Comparison of ENCODE assay signal across 19 mouse cellular contexts in the genomic region with DNA sequence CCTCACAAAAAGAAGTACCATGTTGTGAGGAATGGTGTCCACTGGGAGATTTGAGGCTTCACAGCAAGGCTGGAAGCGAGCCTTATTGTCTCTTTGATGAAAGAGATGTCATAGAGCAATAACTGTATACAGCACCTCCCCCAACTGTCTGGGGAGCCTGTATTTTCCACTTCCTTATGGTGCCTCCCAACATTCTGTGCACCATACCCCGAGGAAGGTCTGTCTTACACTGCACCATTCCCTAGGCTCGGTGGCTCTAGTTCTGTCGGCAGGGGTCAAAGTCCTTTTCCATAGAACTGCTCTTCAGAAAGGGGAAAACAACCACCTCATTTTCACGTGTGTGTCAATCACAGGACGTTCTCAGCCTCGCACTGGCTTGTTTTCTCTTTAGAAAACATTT.
DNase-seq lines count a peak whose midpoint lies in the region; ATAC-seq and TF ChIP-seq lines count a peak whose summit lies in the region.
"Had no signal": no experiment of that assay in that cellular context is flagged by ENCODE, and none has a peak within 500 bp of the region (broad histone marks: within the 10 kb centered on the region; RNA-seq: fewer than 3 reads in every experiment).

No protein-coding gene starts in this region.

- no peaks in the 10 kb centered on the region for H3K9me3 ChIP-seq in intestine, embryonic 15.5 days
- no peaks in the 10 kb centered on the region for H3K9me3 ChIP-seq in intestine, postnatal 0 days (ENCODE audit: control insufficient read depth)
- H3K9me3 ChIP-seq: embryonic facial prominence, embryonic 13.5 days; embryonic facial prominence, embryonic 15.5 days; forebrain, embryonic 10.5 days; forebrain, embryonic 12.5 days had no signal

- intact Hi-C loops in gastrocnemius, postnatal 36 days (cut with DNase I) = no loop called here

- no peak for TF ChIP-seq CTCF in intestine, postnatal 0 days (IDR thresholded peaks at IDR 0.05; ENCODE audit: low read depth)

- H3K27ac ChIP-seq in intestine, embryonic 15.5 days = no peak overlapping the region
- H3K27ac ChIP-seq in intestine, postnatal 0 days (ENCODE audit: low read depth, low read length) = 0 out of 2 replicates have a peak overlapping the region, but pooled peaks have one; percentile 2
- H3K27ac ChIP-seq: embryonic facial prominence, embryonic 13.5 days; embryonic facial prominence, embryonic 15.5 days; forebrain, embryonic 10.5 days; forebrain, embryonic 12.5 days had no signal

- H3K9ac ChIP-seq in intestine, embryonic 15.5 days = no peak overlapping the region
- H3K9ac ChIP-seq in intestine, postnatal 0 days (ENCODE audit: low read depth, low read length) = no peak overlapping the region
- H3K9ac ChIP-seq: embryonic facial prominence, embryonic 13.5 days; embryonic facial prominence, embryonic 15.5 days; forebrain, embryonic 12.5 days had no signal

- DNase-seq in gastrocnemius, postnatal 36 days = no peak
- DNase-seq in retina, postnatal 1 day = no peak
- DNase-seq in adrenal gland, postnatal 10 days = no peak
- DNase-seq: adrenal gland, adult 2 months; adrenal gland, postnatal 14 days; adrenal gland, postnatal 36 days; cerebellum, adult 11-12 months; cerebellum, adult 2 months; cerebellum, adult 9-10 months; cerebellum, postnatal 10 days; cerebellum, postnatal 25 days had no signal

- H3K4me3 ChIP-seq in intestine, embryonic 15.5 days (replicated peaks) = no peak overlapping the region
- H3K4me3 ChIP-seq in intestine, postnatal 0 days (ENCODE audit: low read depth, low read length) = no peak overlapping the region
- H3K4me3 ChIP-seq: embryonic facial prominence, embryonic 13.5 days; embryonic facial prominence, embryonic 15.5 days; erythroblast, embryonic 14.5 days; forebrain, embryonic 10.5 days; forebrain, embryonic 12.5 days had no signal

- 59% methylated on average over 7 of the region's 7 CpGs for WGBS in intestine, embryonic 15.5 days
- WGBS in intestine, postnatal 0 days = 31% methylated on average over 7 of the region's 7 CpGs

- H3K4me2 ChIP-seq in intestine, embryonic 15.5 days (replicated peaks) = no peak overlapping the region
- H3K4me2 ChIP-seq in intestine, postnatal 0 days (replicated peaks; ENCODE audit: low read depth) = no peak overlapping the region
- H3K4me2 ChIP-seq: embryonic facial prominence, embryonic 13.5 days; embryonic facial prominence, embryonic 15.5 days; forebrain, embryonic 12.5 days had no signal

- peak; percentile 84 for ATAC-seq in intestine, embryonic 15.5 days
- peak; percentile 95 for ATAC-seq in intestine, postnatal 0 days
- ATAC-seq: forebrain, embryonic 14.5 days had no signal

- H3K4me1 ChIP-seq in intestine, embryonic 15.5 days (replicated peaks) = no peaks in the 10 kb centered on the region
- no peaks in the 10 kb centered on the region for H3K4me1 ChIP-seq in intestine, postnatal 0 days (replicated peaks; ENCODE audit: control insufficient read depth, insufficient read depth, low read length)
- H3K4me1 ChIP-seq: forebrain, embryonic 10.5 days; forebrain, embryonic 12.5 days had no signal

- no peaks in the 10 kb centered on the region for H3K36me3 ChIP-seq in intestine, embryonic 15.5 days
- no peaks in the 10 kb centered on the region for H3K36me3 ChIP-seq in intestine, postnatal 0 days (ENCODE audit: control insufficient read depth, insufficient read depth)
- H3K36me3 ChIP-seq: embryonic facial prominence, embryonic 13.5 days; embryonic facial prominence, embryonic 15.5 days; forebrain, embryonic 10.5 days; forebrain, embryonic 12.5 days had no signal

- H3K27me3 ChIP-seq in intestine, embryonic 15.5 days (replicated peaks) = no peaks in the 10 kb centered on the region
- H3K27me3 ChIP-seq in intestine, postnatal 0 days (replicated peaks; ENCODE audit: control insufficient read depth, insufficient read depth, low read length) = no peaks in the 10 kb centered on the region
- H3K27me3 ChIP-seq: embryonic facial prominence, embryonic 13.5 days; embryonic facial prominence, embryonic 15.5 days; forebrain, embryonic 12.5 days had no signal
